Mouse (Mus musculus) CH12.LX (cell line): Measurements from ENCODE around the gene Rbfox1. TPM values are rescaled to one million over a fixed set of nuclear protein-coding genes. Genes with fewer than 3 reads are reported as not detected.
A peak's percentile ranks its signal among the peaks of the same experiment; 100 is the strongest.

ENCODE experiments used
- DNase-seq: peaks from one replicate; pipeline ENCODE4 v3.0.0-alpha.2; 2013; ENCODE audit errors: extremely low read depth
- H3K27ac ChIP-seq: 2 replicates; pipeline ENCODE4 v1.5.1; 2012; ENCODE audit warnings: low read depth, mild to moderate bottlenecking, control low read depth, moderate library complexity; ENCODE audit not compliant: insufficient read depth
- H3K27me3 ChIP-seq: replicated peaks from 2 replicates; pipeline ENCODE3; 2012; ENCODE audit warnings: inconsistent platforms
- H3K36me3 ChIP-seq, 2 experiments: replicated peaks in 1 of 2; 2 replicates each; pipeline versions ENCODE3 to v1.6.1; 2012; ENCODE audit warnings: inconsistent platforms in 1 of 2, low read length in 1 of 2, mild to moderate bottlenecking in 1 of 2, mixed read lengths in 1 of 2, moderate library complexity in 1 of 2; ENCODE audit not compliant: control insufficient read depth in 1 of 2, insufficient read depth in 1 of 2
- H3K4me1 ChIP-seq, 2 experiments: 2 replicates each; pipeline ENCODE4 v1.6.1; 2012; ENCODE audit warnings: inconsistent platforms in 1 of 2, moderate library complexity in 1 of 2; ENCODE audit not compliant: insufficient read depth in 2 of 2, control insufficient read depth in 1 of 2
- H3K4me2 ChIP-seq: 2 replicates; pipeline ENCODE4 v1.6.1; 2012; ENCODE audit warnings: low read depth, mild to moderate bottlenecking, control low read depth; ENCODE audit not compliant: poor library complexity, insufficient read depth, severe bottlenecking
- H3K4me3 ChIP-seq, 3 experiments: fragments of 150-350 bp in 1 of 3; sonication (generic) in 1 of 3; replicated peaks in 1 of 3; 2 replicates each; pipeline versions ENCODE3 to v1.5.1; 2011 to 2012; ENCODE audit warnings: low read depth in 2 of 3, low read length in 2 of 3, mild to moderate bottlenecking in 2 of 3, moderate library complexity in 2 of 3, control low read depth in 1 of 3, improper control_type of control experiment in 1 of 3, inconsistent platforms in 1 of 3, mixed read lengths in 1 of 3; ENCODE audit not compliant: poor library complexity in 1 of 3
- H3K79me2 ChIP-seq: replicated peaks from 2 replicates; pipeline ENCODE4 v1.6.1; 2012; ENCODE audit warnings: mild to moderate bottlenecking, moderate library complexity; ENCODE audit not compliant: control insufficient read depth, poor library complexity, insufficient read depth, severe bottlenecking; ENCODE audit errors: extremely low read depth
- H3K9ac ChIP-seq: 2 replicates; pipeline ENCODE4 v1.6.1; 2012; ENCODE audit warnings: low read depth, mild to moderate bottlenecking, control low read depth, moderate library complexity; ENCODE audit not compliant: insufficient read depth
- H3K9me3 ChIP-seq: replicated peaks from 2 replicates; pipeline ENCODE3; 2012; ENCODE audit warnings: low read length, inconsistent platforms, mixed read lengths
- BHLHE40 ChIP-seq: IDR thresholded peaks from 2 replicates; pipeline ENCODE4 v1.6.1; 2011; ENCODE audit warnings: mild to moderate bottlenecking, low read depth, low read length, improper control_type of control experiment
- CHD1 ChIP-seq: IDR thresholded peaks from 2 replicates; pipeline ENCODE4 v1.6.1; 2012; ENCODE audit warnings: low read depth, low read length, improper control_type of control experiment, inconsistent platforms
- CHD2 ChIP-seq: IDR thresholded peaks from 2 replicates; pipeline ENCODE4 v1.6.1; 2011; ENCODE audit warnings: low read length, improper control_type of control experiment
- E2F4 ChIP-seq: IDR thresholded peaks from 2 replicates; pipeline ENCODE4 v1.6.1; 2011; ENCODE audit warnings: low read depth, low read length, improper control_type of control experiment; ENCODE audit not compliant: insufficient replicate concordance
- EP300 ChIP-seq: IDR thresholded peaks from 2 replicates; pipeline ENCODE4 v1.6.1; 2011; ENCODE audit warnings: low read length, improper control_type of control experiment
- ETS1 ChIP-seq: conservative IDR thresholded peaks from 2 replicates; pipeline ENCODE4 v1.6.1; 2012; ENCODE audit warnings: low read depth, mild to moderate bottlenecking, inconsistent platforms, low read length, improper control_type of control experiment, moderate library complexity
- GABPA ChIP-seq: IDR thresholded peaks from 2 replicates; pipeline ENCODE4 v1.6.1; 2012; ENCODE audit warnings: low read depth, low read length, improper control_type of control experiment, inconsistent platforms; ENCODE audit not compliant: insufficient replicate concordance
- JUN ChIP-seq: IDR thresholded peaks from 2 replicates; pipeline ENCODE4 v1.6.1; 2011; ENCODE audit warnings: low read depth, mild to moderate bottlenecking, low read length, improper control_type of control experiment, moderate library complexity; ENCODE audit not compliant: insufficient read depth
- JUND ChIP-seq: conservative IDR thresholded peaks from 2 replicates; pipeline ENCODE4 v1.6.1; 2011; ENCODE audit warnings: low read depth, low read length, improper control_type of control experiment
- KAT2A ChIP-seq: IDR thresholded peaks from 2 replicates; pipeline ENCODE4 v1.6.1; 2012; ENCODE audit warnings: low read length, improper control_type of control experiment, inconsistent platforms; ENCODE audit not compliant: insufficient replicate concordance
- MAFK ChIP-seq: IDR thresholded peaks from 2 replicates; pipeline ENCODE4 v1.6.1; 2011; ENCODE audit warnings: low read length, improper control_type of control experiment; ENCODE audit not compliant: insufficient replicate concordance
- MAZ ChIP-seq: IDR thresholded peaks from 2 replicates; pipeline ENCODE4 v1.6.1; 2012; ENCODE audit warnings: low read depth, mild to moderate bottlenecking, inconsistent platforms, low read length, improper control_type of control experiment, moderate library complexity
- MYC ChIP-seq: IDR thresholded peaks from 2 replicates; pipeline ENCODE4 v1.6.1; 2011; ENCODE audit warnings: low read depth, mild to moderate bottlenecking, improper control_type of control experiment, low read length
- NRF1 ChIP-seq: IDR thresholded peaks from 2 replicates; pipeline ENCODE4 v1.6.1; 2014; ENCODE audit warnings: low read depth, mild to moderate bottlenecking, inconsistent platforms, low read length, improper control_type of control experiment, moderate library complexity
- PAX5 ChIP-seq: IDR thresholded peaks from 2 replicates; pipeline ENCODE4 v1.6.1; 2012; ENCODE audit warnings: low read length, inconsistent platforms, mixed read lengths
- POLR2A ChIP-seq: IDR thresholded peaks from 2 replicates; pipeline ENCODE4 v1.6.1; 2011; ENCODE audit warnings: low read depth, mild to moderate bottlenecking, improper control_type of control experiment, low read length
- POLR2AphosphoS2 ChIP-seq: IDR thresholded peaks from 2 replicates; pipeline ENCODE4 v1.6.1; 2011; ENCODE audit warnings: low read depth, low read length, improper control_type of control experiment
- RAD21 ChIP-seq: IDR thresholded peaks from 2 replicates; pipeline ENCODE4 v1.6.1; 2011; ENCODE audit warnings: low read depth, mild to moderate bottlenecking, low read length, improper control_type of control experiment, moderate library complexity
- SMC3 ChIP-seq: IDR thresholded peaks from 2 replicates; pipeline ENCODE4 v1.6.1; 2011; ENCODE audit warnings: low read depth, low read length, improper control_type of control experiment
- TBP ChIP-seq: conservative IDR thresholded peaks from 2 replicates; pipeline ENCODE4 v1.6.1; 2011; ENCODE audit warnings: low read depth, low read length, improper control_type of control experiment
- TCF12 ChIP-seq: IDR thresholded peaks from 2 replicates; pipeline ENCODE4 v1.6.1; 2014; ENCODE audit warnings: low read depth, mild to moderate bottlenecking, inconsistent platforms, low read length, improper control_type of control experiment
- UBTF ChIP-seq: IDR thresholded peaks from 2 replicates; pipeline ENCODE4 v1.6.1; 2012; ENCODE audit warnings: low read depth, mild to moderate bottlenecking, inconsistent platforms, low read length, improper control_type of control experiment, moderate library complexity
- USF1 ChIP-seq: IDR thresholded peaks from 2 replicates; pipeline ENCODE4 v1.6.1; 2014; ENCODE audit warnings: low read depth, mild to moderate bottlenecking, inconsistent platforms, low read length, improper control_type of control experiment
- USF2 ChIP-seq: conservative IDR thresholded peaks from 2 replicates; pipeline ENCODE4 v1.6.1; 2011; ENCODE audit warnings: low read depth, low read length, improper control_type of control experiment
- ZNF384 ChIP-seq: IDR thresholded peaks from 2 replicates; pipeline ENCODE4 v1.6.1; 2012; ENCODE audit warnings: low read depth, low read length, improper control_type of control experiment, inconsistent platforms
- dilution Hi-C: fragments of 300-500 bp; cut with MboI; formaldehyde crosslinking; loops from 2 replicates; pipeline ENCODE4 v1.14.3; 2020; ENCODE audit warnings: low sequenced_read_pairs; ENCODE audit not compliant: extremely low pct_unique_long_range_greater_than_20kb, extremely low pct_ligation_motif_present
- in situ Hi-C: fragments of 300-500 bp; cut with MboI; formaldehyde crosslinking; loops from 3 replicates; pipeline ENCODE4 v1.14.3; 2019; ENCODE audit warnings: low sequenced_read_pairs, low pct_ligation_motif_present, low pct_unique_long_range_greater_than_20kb, mixed read lengths
- polyA plus RNA-seq: library from polyadenylated mRNA; unstranded; fragments of >175 nt; gene quantifications from 2 replicates; pipeline ENCODE4 v1.2.1, GENCODE M21; 2012; ENCODE audit warnings: low read depth; ENCODE audit not compliant: insufficient read length
- total RNA-seq, 2 experiments: library from RNA; depleted of rRNA; stranded (reverse); fragments of 300-350 nt in 1 of 2; fragments of >200 nt in 1 of 2; gene quantifications; 2 replicates each; pipeline ENCODE4 v1.2.3; 2012 to 2014

The Rbfox1 gene
- total and polyA plus RNA-seq, 3 experiments, result not detected

GRCm38 (mm10) chr16:6840007-6840406 is 954.9 kb downstream of the Rbfox1 start:
- dilution Hi-C loops, result no loop called here
- no peak overlapping the region for H3K4me3 ChIP-seq
- DNase-seq, result no peak
- peaks cover 86% of the 10 kb centered on the region for H3K9me3 ChIP-seq
- no peak overlapping the region for H3K4me2 ChIP-seq
- no peaks in the 10 kb centered on the region for H3K79me2 ChIP-seq
- no peak overlapping the region for H3K27ac ChIP-seq
- no peak overlapping the region for H3K9ac ChIP-seq
- no peaks in the 10 kb centered on the region for H3K36me3 ChIP-seq
- no peaks in the 10 kb centered on the region for H3K4me1 ChIP-seq
- TF ChIP-seq POLR2A (no peak), USF1 (no peak), UBTF (no peak), SMC3 (no peak), EP300 (no peak)
- TF ChIP-seq, all 38 proteins: peak for 0
- in situ Hi-C loops, result no loop called here
- no peaks in the 10 kb centered on the region for H3K27me3 ChIP-seq

DNA sequence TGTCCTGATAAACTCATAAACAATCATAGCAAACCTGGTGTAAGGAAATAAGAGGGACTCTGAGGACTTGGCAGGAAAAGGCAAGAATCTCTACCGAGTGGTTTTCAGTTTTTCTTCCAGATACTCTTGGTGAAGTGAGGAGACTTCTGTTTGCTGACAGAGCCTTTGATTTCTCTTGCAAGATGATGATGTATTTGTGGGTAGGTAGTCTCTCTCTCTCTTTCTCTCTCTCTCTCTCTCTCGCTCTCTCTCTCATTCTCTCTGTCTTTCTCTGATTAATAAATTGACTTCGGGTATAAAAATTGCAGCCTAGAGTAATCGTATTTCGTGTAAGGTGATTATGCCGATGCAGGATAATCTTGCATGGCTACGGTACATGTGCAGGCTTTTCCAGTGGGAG is 955.3 kb downstream of the Rbfox1 start:
- H3K4me2 ChIP-seq, result no peak overlapping the region
- DNase-seq, result no peak
- dilution Hi-C loops (no loop called here), in situ Hi-C loops (no loop called here)
- H3K79me2 ChIP-seq, result no peaks in the 10 kb centered on the region
- H3K4me3 ChIP-seq, result no peak overlapping the region
- H3K4me1 ChIP-seq, result no peaks in the 10 kb centered on the region
- TF ChIP-seq POLR2A (no peak), E2F4 (no peak)
- no peak overlapping the region for H3K9ac ChIP-seq
- H3K27ac ChIP-seq, result no peak overlapping the region
- H3K27me3 ChIP-seq, result no peaks in the 10 kb centered on the region
- H3K36me3 ChIP-seq, result no peaks in the 10 kb centered on the region
- H3K9me3 ChIP-seq, result peaks cover 83% of the 10 kb centered on the region

- Histone ChIP-seq H3K9ac (no peak overlapping the region), H3K79me2 (no peaks in the 10 kb centered on the region), H3K36me3 (no peaks in the 10 kb centered on the region), H3K27me3 (no peaks in the 10 kb centered on the region), H3K27ac (no peak overlapping the region), H3K4me1 (no peaks in the 10 kb centered on the region), H3K9me3 (peaks cover 79% of the 10 kb centered on the region), H3K4me2 (no peak overlapping the region), H3K4me3 (no peak overlapping the region)
- in situ Hi-C loops (no loop called here), dilution Hi-C loops (no loop called here)
- DNase-seq, result peak; percentile 23
- TF ChIP-seq MAFK (peak; percentile 70; the same call in 1 of the 2 replicates), NRF1 (no peak), SMC3 (no peak), PAX5 (no peak), CHD2 (no peak), ETS1 (no peak), ZNF384 (no peak), MAZ (no peak), KAT2A (no peak), GABPA (no peak), JUND (no peak), EP300 (peak; percentile 64), POLR2AphosphoS2 (no peak), TCF12 (no peak), MYC (no peak), USF2 (no peak), RAD21 (no peak), JUN (no peak), POLR2A (no peak), TBP (0 out of 2 replicates have a peak, but pooled peaks have one; percentile 20), BHLHE40 (peak; percentile 50; the same call in 1 of the 2 replicates), CHD1 (no peak)
These were observed 957.1 kb downstream of the Rbfox1 start for GRCm38 (mm10) chr16:6842066-6842785.
